Comparison of ENCODE assay signal across 23 mouse cellular contexts in the genomic region with DNA sequence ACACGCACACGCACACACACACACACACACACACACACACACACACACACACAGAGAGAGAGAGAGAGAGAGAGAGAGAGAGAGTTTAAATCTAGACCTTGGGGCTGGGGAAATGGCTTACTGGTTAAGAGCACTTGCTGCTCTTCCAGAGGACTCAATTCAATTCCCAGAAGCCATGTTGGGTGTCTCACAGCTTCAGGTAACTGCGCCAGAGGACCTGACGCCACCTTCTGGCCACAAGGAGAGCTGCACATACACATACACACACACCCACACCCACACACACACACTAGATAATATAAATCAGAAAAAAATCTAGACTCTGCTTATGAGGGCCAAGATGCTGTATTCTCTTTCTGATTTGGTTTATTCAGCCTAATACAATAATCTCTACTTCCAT. TPM values are rescaled to one million over a fixed set of nuclear protein-coding genes. Genes with fewer than 3 reads are reported as not detected.
"Had no signal": no experiment of that assay in that cellular context is flagged by ENCODE, and none has a peak within 500 bp of the region (broad histone marks: within the 10 kb centered on the region; RNA-seq: fewer than 3 reads in every experiment).

No protein-coding gene starts in this region.

- H3K27me3 ChIP-seq: limb, embryonic 13.5 days; neural tube, embryonic 12.5 days had no signal

- H3K27ac ChIP-seq: kidney, postnatal 0 days; limb, embryonic 13.5 days; midbrain, embryonic 10.5 days; neural tube, embryonic 12.5 days had no signal

- DNase-seq: kidney, adult 11 months; kidney, adult 9 months; kidney, postnatal 36 days; layer of hippocampus, adult 9-11 months; layer of hippocampus, postnatal 36 days; lung, adult 18-20 months; lung, postnatal 4 days; midbrain, embryonic 14.5 days; retina, postnatal 1 day; right cerebral cortex, postnatal 4 days; spleen, adult 18-20 months; thymus, postnatal 4 days had no signal

- H3K4me3 ChIP-seq: limb, embryonic 13.5 days; midbrain, embryonic 10.5 days; neural tube, embryonic 12.5 days had no signal

- H3K9me3 ChIP-seq: limb, embryonic 13.5 days; midbrain, embryonic 10.5 days; neural tube, embryonic 12.5 days had no signal

- H3K36me3 ChIP-seq: limb, embryonic 13.5 days; midbrain, embryonic 10.5 days; neural tube, embryonic 12.5 days had no signal

- H3K4me2 ChIP-seq: limb, embryonic 13.5 days; liver, embryonic 11.5 days; neural tube, embryonic 12.5 days had no signal

- ATAC-seq: lung, postnatal 0 days had no signal

- H3K4me1 ChIP-seq: limb, embryonic 13.5 days; midbrain, embryonic 10.5 days; neural tube, embryonic 12.5 days had no signal

- H3K9ac ChIP-seq: limb, embryonic 13.5 days; neural tube, embryonic 12.5 days had no signal

RNA-seq across cellular contexts. Expression of gene Lcn10, which starts 4.4 kb away (rescaled TPM):
- total RNA-seq: layer of hippocampus, adult 18-20 months; layer of hippocampus, postnatal 36 days; left cerebral cortex, postnatal 36 days; megakaryocyte, adult 5-6 weeks; neutrophil, adult 5-6 weeks had no signal
- polyA plus RNA-seq: kidney, postnatal 0 days; limb, embryonic 13.5 days; liver, embryonic 11.5 days; lung, postnatal 0 days; midbrain, embryonic 10.5 days; midbrain, embryonic 14.5 days; neural tube, embryonic 12.5 days; stomach, embryonic 14.5 days had no signal

RNA-seq across cellular contexts. Expression of gene Lcn6, which starts 10.4 kb away (rescaled TPM):
- total RNA-seq: layer of hippocampus, adult 18-20 months; layer of hippocampus, postnatal 36 days; left cerebral cortex, postnatal 36 days; megakaryocyte, adult 5-6 weeks; neutrophil, adult 5-6 weeks had no signal
- polyA plus RNA-seq: kidney, postnatal 0 days; limb, embryonic 13.5 days; liver, embryonic 11.5 days; lung, postnatal 0 days; midbrain, embryonic 10.5 days; midbrain, embryonic 14.5 days; neural tube, embryonic 12.5 days; stomach, embryonic 14.5 days had no signal

RNA-seq across cellular contexts. Expression of gene Obp2a, which starts 12.9 kb away (rescaled TPM):
- total RNA-seq: layer of hippocampus, adult 18-20 months; layer of hippocampus, postnatal 36 days; left cerebral cortex, postnatal 36 days; megakaryocyte, adult 5-6 weeks; neutrophil, adult 5-6 weeks had no signal
- polyA plus RNA-seq: limb, embryonic 13.5 days; liver, embryonic 11.5 days; lung, postnatal 0 days; midbrain, embryonic 10.5 days; midbrain, embryonic 14.5 days; neural tube, embryonic 12.5 days; stomach, embryonic 14.5 days had no signal

RNA-seq across cellular contexts. Expression of gene Lcn5, which starts 29.2 kb away (rescaled TPM):
- total RNA-seq: layer of hippocampus, adult 18-20 months; layer of hippocampus, postnatal 36 days; left cerebral cortex, postnatal 36 days; megakaryocyte, adult 5-6 weeks; neutrophil, adult 5-6 weeks had no signal
- polyA plus RNA-seq: kidney, postnatal 0 days; limb, embryonic 13.5 days; liver, embryonic 11.5 days; lung, postnatal 0 days; midbrain, embryonic 10.5 days; midbrain, embryonic 14.5 days; neural tube, embryonic 12.5 days; stomach, embryonic 14.5 days had no signal
